Mouse (Mus musculus): ENCODE data around the gene Ddn. TPM values are rescaled to one million over a fixed set of nuclear protein-coding genes. Genes with fewer than 3 reads are reported as not detected.

Ddn gene
- polyA plus RNA-seq, 1 experiment: 1.3 TPM

DNA sequence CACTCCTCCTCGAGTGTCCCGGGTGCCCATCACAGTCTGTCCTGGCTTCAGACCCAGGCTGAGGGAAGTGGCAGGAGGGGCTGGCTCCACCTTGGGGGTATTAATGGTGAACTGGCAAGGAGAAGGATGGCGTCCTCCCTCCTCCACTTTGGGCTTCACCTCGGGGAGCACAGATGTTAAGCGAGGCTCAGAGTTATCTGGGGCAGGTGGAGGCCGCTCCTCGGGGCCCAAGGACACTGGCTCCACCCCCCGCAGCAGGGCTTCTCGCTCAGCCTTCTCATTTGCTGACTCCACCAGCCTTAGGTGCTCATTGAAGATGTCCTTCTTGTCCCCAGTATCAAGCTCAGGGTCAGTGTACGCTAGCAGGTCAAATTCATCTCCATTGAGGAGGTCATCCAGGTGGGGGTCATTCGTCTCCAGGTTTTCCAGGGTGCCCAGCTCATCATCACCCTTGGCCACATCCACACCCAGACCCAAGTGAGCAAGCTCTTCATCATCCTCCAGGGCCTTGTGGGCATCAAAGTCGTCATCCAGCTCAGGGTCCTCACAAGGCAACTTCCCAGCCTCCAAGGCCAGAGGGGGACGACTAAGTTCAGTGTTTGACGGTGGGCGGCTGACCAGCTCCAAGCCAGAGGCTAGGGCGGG lies 40.8 kb upstream of the Ddn start:
- DNase-seq: no peak
- TF ChIP-seq CTCF (IDR thresholded peaks at IDR 0.05; ENCODE audit: borderline replicate concordance, insufficient read depth, low read depth, low read length) (no peak), POLR2A (IDR thresholded peaks at IDR 0.05; ENCODE audit: borderline replicate concordance, insufficient read depth, low read length) (no peak)
- no peaks in the 10 kb centered on the region for H3K27me3 ChIP-seq (ENCODE audit: control insufficient read depth, insufficient read depth, low read length)
- H3K4me3 ChIP-seq (replicated peaks; ENCODE audit: insufficient read depth, low read depth, low read length): no peak overlapping the region
- H3K27ac ChIP-seq (ENCODE audit: insufficient read depth, low read length): no peak overlapping the region
- 71% methylated on average over 16 of the region's 16 CpGs for WGBS
- H3K4me1 ChIP-seq (ENCODE audit: control insufficient read depth, insufficient read depth, low read length): peaks cover 43% of the 10 kb centered on the region

- no peaks in the 10 kb centered on the region for H3K27me3 ChIP-seq (ENCODE audit: control insufficient read depth, insufficient read depth, low read length)
- DNase-seq: no peak
- no peak overlapping the region for H3K4me3 ChIP-seq (replicated peaks; ENCODE audit: insufficient read depth, low read depth, low read length)
- 62% methylated on average over 11 of the region's 11 CpGs for WGBS
- H3K27ac ChIP-seq (ENCODE audit: insufficient read depth, low read length): no peak overlapping the region
- no peak for TF ChIP-seq CTCF (IDR thresholded peaks at IDR 0.05; ENCODE audit: borderline replicate concordance, insufficient read depth, low read depth, low read length)
- no peak for TF ChIP-seq POLR2A (IDR thresholded peaks at IDR 0.05; ENCODE audit: borderline replicate concordance, insufficient read depth, low read length)
- H3K4me1 ChIP-seq (ENCODE audit: control insufficient read depth, insufficient read depth, low read length): peaks cover 36% of the 10 kb centered on the region
These were observed 39.9 kb upstream of the Ddn start for GRCm38 (mm10) chr15:98849165-98849564.

GRCm38 (mm10) chr15:98846140-98846539 lies 36.9 kb upstream of the Ddn start:
- no peaks in the 10 kb centered on the region for H3K27me3 ChIP-seq (ENCODE audit: control insufficient read depth, insufficient read depth, low read length)
- WGBS: 80% methylated on average over 7 of the region's 8 CpGs
- H3K4me1 ChIP-seq (ENCODE audit: control insufficient read depth, insufficient read depth, low read length): peaks cover 18% of the 10 kb centered on the region
- no peak for DNase-seq
- no peak overlapping the region for H3K4me3 ChIP-seq (replicated peaks; ENCODE audit: insufficient read depth, low read depth, low read length)
- no peak overlapping the region for H3K27ac ChIP-seq (ENCODE audit: insufficient read depth, low read length)
- TF ChIP-seq CTCF (IDR thresholded peaks at IDR 0.05; ENCODE audit: borderline replicate concordance, insufficient read depth, low read depth, low read length) (no peak), POLR2A (IDR thresholded peaks at IDR 0.05; ENCODE audit: borderline replicate concordance, insufficient read depth, low read length) (no peak)

DNA sequence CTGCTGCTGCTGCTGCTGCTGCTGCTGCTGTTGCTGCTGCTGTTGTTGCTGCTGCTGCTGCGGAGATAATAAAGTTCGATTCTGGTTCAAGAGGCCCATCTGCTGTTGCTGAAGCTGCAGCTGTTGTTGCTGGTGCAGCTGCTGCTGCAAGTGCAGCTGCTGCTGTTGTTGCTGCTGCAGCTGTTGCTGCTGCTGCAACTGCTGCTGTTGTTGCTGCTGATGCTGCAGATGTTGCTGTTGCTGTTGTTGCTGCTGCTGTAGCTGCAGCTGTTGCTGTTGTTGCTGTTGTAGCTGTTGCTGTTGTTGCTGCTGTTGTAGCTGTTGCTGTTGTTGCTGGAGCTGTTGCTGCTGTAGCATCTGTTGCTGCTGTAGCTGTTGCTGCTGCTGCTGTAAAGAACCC lies 35.9 kb upstream of the Ddn start:
- DNase-seq: no peak
- Histone ChIP-seq H3K27ac (ENCODE audit: insufficient read depth, low read length) (no peak overlapping the region), H3K4me1 (ENCODE audit: control insufficient read depth, insufficient read depth, low read length) (peaks cover 11% of the 10 kb centered on the region), H3K4me3 (replicated peaks; ENCODE audit: insufficient read depth, low read depth, low read length) (no peak overlapping the region), H3K27me3 (ENCODE audit: control insufficient read depth, insufficient read depth, low read length) (no peaks in the 10 kb centered on the region)
- TF ChIP-seq CTCF (IDR thresholded peaks at IDR 0.05; ENCODE audit: borderline replicate concordance, insufficient read depth, low read depth, low read length) (no peak), POLR2A (IDR thresholded peaks at IDR 0.05; ENCODE audit: borderline replicate concordance, insufficient read depth, low read length) (no peak)
- 87% methylated on average over 2 of the region's 2 CpGs for WGBS

DNA sequence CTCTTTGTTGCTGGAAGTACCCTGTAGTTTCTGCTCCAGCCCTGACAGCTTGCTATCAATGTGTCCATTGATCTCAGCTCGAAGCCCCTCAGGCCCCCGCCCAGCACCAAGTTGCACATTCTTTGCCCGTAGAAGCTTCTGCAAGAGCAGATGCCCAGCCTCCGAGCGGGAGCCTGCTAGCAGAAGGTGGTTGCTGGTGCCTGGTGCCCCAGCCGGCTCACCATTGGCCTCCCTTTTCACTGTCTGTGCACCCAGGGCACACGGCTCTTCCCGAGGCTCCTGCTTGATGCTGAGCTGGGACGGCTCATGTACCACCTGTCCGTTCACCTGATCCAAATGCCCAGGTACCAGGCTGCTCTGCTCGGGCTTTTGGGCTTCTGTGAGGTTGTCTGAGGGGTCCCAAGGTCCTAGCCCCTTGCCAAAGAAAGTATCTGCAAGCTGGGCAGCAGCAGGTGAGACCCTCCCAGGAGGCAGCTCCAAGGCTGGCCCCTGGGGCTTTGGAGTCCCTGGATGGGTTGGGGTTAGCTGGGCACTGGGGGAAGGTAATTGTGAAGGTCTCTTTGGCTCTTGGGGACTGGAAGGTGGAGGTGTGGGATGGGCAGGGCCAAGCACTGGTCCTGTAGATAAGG lies 34.4 kb upstream of the Ddn start:
- TF ChIP-seq POLR2A (IDR thresholded peaks at IDR 0.05; ENCODE audit: borderline replicate concordance, insufficient read depth, low read length): no peak
- no peak for TF ChIP-seq CTCF (IDR thresholded peaks at IDR 0.05; ENCODE audit: borderline replicate concordance, insufficient read depth, low read depth, low read length)
- no peaks in the 10 kb centered on the region for H3K27me3 ChIP-seq (ENCODE audit: control insufficient read depth, insufficient read depth, low read length)
- H3K4me1 ChIP-seq (ENCODE audit: control insufficient read depth, insufficient read depth, low read length): no peaks in the 10 kb centered on the region; the same call in 1 of the 2 replicates
- peak in 1 of 2 experiments; percentile 11 for DNase-seq
- WGBS: 81% methylated on average over 11 of the region's 11 CpGs
- H3K27ac ChIP-seq (ENCODE audit: insufficient read depth, low read length): no peak overlapping the region
- no peak overlapping the region for H3K4me3 ChIP-seq (replicated peaks; ENCODE audit: insufficient read depth, low read depth, low read length)

GRCm38 (mm10) chr15:98839671-98840585 lies 30.6 kb upstream of the Ddn start:
- Histone ChIP-seq H3K27ac (ENCODE audit: insufficient read depth, low read length) (no peak overlapping the region), H3K4me3 (replicated peaks; ENCODE audit: insufficient read depth, low read depth, low read length) (no peak overlapping the region), H3K27me3 (ENCODE audit: control insufficient read depth, insufficient read depth, low read length) (no peaks in the 10 kb centered on the region), H3K4me1 (ENCODE audit: control insufficient read depth, insufficient read depth, low read length) (no peaks in the 10 kb centered on the region)
- 90% methylated on average over 30 of the region's 30 CpGs for WGBS
- TF ChIP-seq POLR2A (IDR thresholded peaks at IDR 0.05; ENCODE audit: borderline replicate concordance, insufficient read depth, low read length) (no peak), CTCF (IDR thresholded peaks at IDR 0.05; ENCODE audit: borderline replicate concordance, insufficient read depth, low read depth, low read length) (no peak)
- peak in 1 of 2 experiments; percentile 14 for DNase-seq

GRCm38 (mm10) chr15:98839161-98839560 lies 29.9 kb upstream of the Ddn start:
- Histone ChIP-seq H3K4me3 (replicated peaks; ENCODE audit: insufficient read depth, low read depth, low read length) (no peak overlapping the region), H3K27ac (ENCODE audit: insufficient read depth, low read length) (no peak overlapping the region), H3K4me1 (ENCODE audit: control insufficient read depth, insufficient read depth, low read length) (no peaks in the 10 kb centered on the region), H3K27me3 (ENCODE audit: control insufficient read depth, insufficient read depth, low read length) (no peaks in the 10 kb centered on the region)
- no peak for DNase-seq
- WGBS: 70% methylated on average over 14 of the region's 14 CpGs
- TF ChIP-seq CTCF (IDR thresholded peaks at IDR 0.05; ENCODE audit: borderline replicate concordance, insufficient read depth, low read depth, low read length): no peak
